Mouse (Mus musculus) intestine, postnatal 0 days (tissue): ENCODE measurements around the gene Nkx2-5. TPM values are rescaled to one million over a fixed set of nuclear protein-coding genes. Genes with fewer than 3 reads are reported as not detected.

Source experiments
- ATAC-seq: fragments of 200-750 bp; cut with Nextera tagmentation; 2 replicates; pipeline ENCODE4 v1.8.0; 2017; ENCODE audit warnings: mild to moderate bottlenecking, moderate TSS enrichment, moderate library complexity
- H3K27ac ChIP-seq: fragments of 300-500 bp; sonication (generic); 2 replicates; pipeline ENCODE4 v1.5.1; 2014; ENCODE audit warnings: mild to moderate bottlenecking, low read depth, low read length, moderate library complexity
- H3K27me3 ChIP-seq: fragments of 300-500 bp; sonication (generic); replicated peaks from 2 replicates; pipeline ENCODE4 v1.6.1; 2014; ENCODE audit warnings: low read length, mixed read lengths; ENCODE audit not compliant: control insufficient read depth, insufficient read depth
- H3K36me3 ChIP-seq: fragments of 300-500 bp; sonication (generic); 2 replicates; pipeline ENCODE4 v1.6.1; 2014; ENCODE audit warnings: mild to moderate bottlenecking, moderate library complexity; ENCODE audit not compliant: control insufficient read depth, insufficient read depth
- H3K4me1 ChIP-seq: fragments of 300-500 bp; sonication (generic); replicated peaks from 2 replicates; pipeline ENCODE4 v1.6.1; 2014; ENCODE audit warnings: antibody characterized with exemption, low read length, mixed read lengths; ENCODE audit not compliant: control insufficient read depth, insufficient read depth
- H3K4me2 ChIP-seq: fragments of 300-500 bp; sonication (generic); replicated peaks from 2 replicates; pipeline ENCODE4 v1.6.1; 2014; ENCODE audit warnings: low read depth, mild to moderate bottlenecking, moderate library complexity
- H3K4me3 ChIP-seq: fragments of 300-500 bp; sonication (generic); 2 replicates; pipeline ENCODE4 v1.5.1; 2014; ENCODE audit warnings: low read depth, low read length
- H3K9ac ChIP-seq: fragments of 300-500 bp; sonication (generic); 2 replicates; pipeline ENCODE4 v1.6.1; 2014; ENCODE audit warnings: mild to moderate bottlenecking, low read depth, low read length
- H3K9me3 ChIP-seq: fragments of 300-500 bp; sonication (generic); 2 replicates; pipeline ENCODE4 v1.6.1; 2016; ENCODE audit warnings: mixed run types; ENCODE audit not compliant: control insufficient read depth
- CTCF ChIP-seq: sonication (generic); IDR thresholded peaks from 2 replicates; pipeline ENCODE4 v1.5.1; 2016; ENCODE audit warnings: low read depth, mild to moderate bottlenecking, control low read depth, antibody characterized with exemption, moderate library complexity
- WGBS: fragments of 180-500 bp; shearing (Covaris S2); extraction: QIAGEN DNeasy Blood & Tissue Kit; methylation state at CpG from one replicate; pipeline ENCODE4 v1.1.7; 2014; 5-methylcytosine and 5-hydroxymethylcytosine counted together
- polyA plus RNA-seq: library from polyadenylated mRNA; unstranded; fragments of >200 nt; fragmentation: Nextera tagmentation; extraction: Ambion mirVana; gene quantifications from 2 replicates; pipeline ENCODE4 v1.2.1, GENCODE M21; 2015

Nkx2-5 gene
- polyA plus RNA-seq, 1 experiment from 2014 or later, result 0.08 TPM

DNA sequence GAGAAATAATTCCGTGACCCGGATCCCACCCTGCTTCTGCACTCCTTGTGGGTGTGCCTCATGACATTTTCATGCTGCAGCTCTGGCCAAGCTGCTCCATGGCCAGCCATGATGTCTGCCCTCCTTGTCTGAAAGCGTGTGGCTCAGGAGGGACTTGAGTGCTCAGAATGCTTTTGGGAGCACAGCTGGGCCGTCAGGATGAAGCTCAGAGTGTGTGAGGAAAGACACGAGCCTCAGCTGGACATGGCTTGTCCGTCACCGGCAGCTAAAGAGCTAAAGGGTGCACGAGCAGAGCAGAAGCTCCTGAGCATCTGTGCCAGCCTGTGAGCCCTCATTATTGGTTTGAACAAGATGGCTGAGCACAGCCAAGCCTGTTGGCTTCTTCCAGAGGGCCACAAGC, 28.7 kb upstream of the Nkx2-5 start:
- Histone ChIP-seq H3K4me2 (no peak overlapping the region), H3K9me3 (no peaks in the 10 kb centered on the region), H3K4me1 (no peaks in the 10 kb centered on the region), H3K27me3 (no peaks in the 10 kb centered on the region), H3K9ac (no peak overlapping the region), H3K36me3 (no peaks in the 10 kb centered on the region), H3K4me3 (no peak overlapping the region), H3K27ac (no peak overlapping the region)
- no peak for TF ChIP-seq CTCF
- WGBS, result 78% methylated on average over 8 of the region's 8 CpGs
- ATAC-seq, result no peak

DNA sequence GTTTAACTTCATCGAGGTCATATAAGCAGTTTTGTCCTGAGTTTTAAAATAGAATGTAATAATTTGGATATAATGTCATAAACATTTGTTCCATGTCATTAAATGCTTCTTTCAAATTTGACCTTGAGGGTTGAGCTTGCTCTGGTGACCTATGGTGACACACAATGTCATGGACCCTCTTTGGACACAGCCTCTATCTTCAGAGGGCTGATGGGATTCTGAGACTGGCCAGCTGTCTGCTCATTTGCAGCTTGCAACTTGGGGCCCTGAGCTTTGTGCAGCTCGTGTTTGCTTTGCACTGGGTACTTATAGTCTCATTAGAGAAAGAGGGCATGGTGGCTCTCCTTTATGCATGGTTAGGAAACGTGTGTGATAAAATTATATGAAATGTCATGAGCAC, 28.1 kb upstream of the Nkx2-5 start:
- no peak overlapping the region for H3K4me2 ChIP-seq
- H3K9ac ChIP-seq, result no peak overlapping the region
- no peaks in the 10 kb centered on the region for H3K4me1 ChIP-seq
- no peak for TF ChIP-seq CTCF
- no peak for ATAC-seq
- no peak overlapping the region for H3K4me3 ChIP-seq
- H3K27me3 ChIP-seq, result no peaks in the 10 kb centered on the region
- H3K27ac ChIP-seq, result no peak overlapping the region
- no peaks in the 10 kb centered on the region for H3K9me3 ChIP-seq
- WGBS, result 62% methylated on average over 3 of the region's 3 CpGs
- no peaks in the 10 kb centered on the region for H3K36me3 ChIP-seq

DNA sequence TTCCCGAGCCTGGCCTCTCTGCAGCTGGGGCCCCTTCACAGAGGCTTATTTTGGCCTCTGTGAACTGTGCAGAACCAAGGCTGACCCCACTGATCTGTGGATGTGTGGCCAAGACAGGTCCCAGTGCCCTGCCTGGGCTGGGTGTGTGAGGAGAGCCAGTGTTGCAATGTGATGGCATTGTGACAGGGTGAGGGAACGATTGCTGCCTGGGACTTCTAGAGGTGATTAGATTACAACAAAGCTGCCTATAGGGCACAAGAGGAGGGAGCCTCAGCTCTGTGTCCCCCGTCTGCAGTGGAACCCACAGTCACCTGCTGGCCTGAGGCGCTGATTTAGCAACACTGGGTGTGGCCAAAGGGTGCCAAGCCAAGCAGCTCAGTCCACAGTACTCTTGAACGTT, 23.9 kb upstream of the Nkx2-5 start:
- Histone ChIP-seq H3K4me2 (no peak overlapping the region), H3K9me3 (no peaks in the 10 kb centered on the region), H3K27ac (no peak overlapping the region), H3K27me3 (no peaks in the 10 kb centered on the region), H3K4me1 (no peaks in the 10 kb centered on the region), H3K4me3 (no peak overlapping the region), H3K36me3 (no peaks in the 10 kb centered on the region), H3K9ac (no peak overlapping the region)
- WGBS, result 21% methylated on average over 5 of the region's 5 CpGs
- TF ChIP-seq CTCF, result no peak
- peak; percentile 70 for ATAC-seq

DNA sequence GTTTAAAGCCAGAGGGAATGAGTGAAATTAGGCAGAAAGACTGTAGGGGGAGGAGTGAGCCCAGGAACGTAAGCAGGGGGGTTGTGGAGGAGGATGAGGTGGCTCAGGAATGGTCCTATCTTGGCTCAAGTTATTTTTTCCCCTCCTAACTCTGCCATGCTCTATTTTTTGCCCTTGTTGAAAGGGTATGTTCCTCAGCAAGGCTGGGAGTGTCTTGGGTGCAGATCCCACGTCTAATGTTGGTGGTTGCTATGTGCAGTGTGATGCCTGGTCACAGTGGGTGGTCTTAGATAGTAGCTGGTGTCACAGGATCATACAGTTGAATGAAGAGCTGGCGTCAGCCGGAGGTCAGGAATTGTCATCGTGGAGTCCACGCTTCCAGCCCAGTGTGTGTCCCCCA, 20.3 kb upstream of the Nkx2-5 start:
- 64% methylated on average over 6 of the region's 6 CpGs for WGBS
- no peak overlapping the region for H3K4me2 ChIP-seq
- no peak for TF ChIP-seq CTCF
- H3K4me1 ChIP-seq, result no peaks in the 10 kb centered on the region
- no peak overlapping the region for H3K9ac ChIP-seq
- no peak overlapping the region for H3K27ac ChIP-seq
- no peak overlapping the region for H3K4me3 ChIP-seq
- ATAC-seq, result no peak
- H3K36me3 ChIP-seq, result no peaks in the 10 kb centered on the region
- H3K27me3 ChIP-seq, result peaks cover 12% of the 10 kb centered on the region
- no peaks in the 10 kb centered on the region for H3K9me3 ChIP-seq

DNA sequence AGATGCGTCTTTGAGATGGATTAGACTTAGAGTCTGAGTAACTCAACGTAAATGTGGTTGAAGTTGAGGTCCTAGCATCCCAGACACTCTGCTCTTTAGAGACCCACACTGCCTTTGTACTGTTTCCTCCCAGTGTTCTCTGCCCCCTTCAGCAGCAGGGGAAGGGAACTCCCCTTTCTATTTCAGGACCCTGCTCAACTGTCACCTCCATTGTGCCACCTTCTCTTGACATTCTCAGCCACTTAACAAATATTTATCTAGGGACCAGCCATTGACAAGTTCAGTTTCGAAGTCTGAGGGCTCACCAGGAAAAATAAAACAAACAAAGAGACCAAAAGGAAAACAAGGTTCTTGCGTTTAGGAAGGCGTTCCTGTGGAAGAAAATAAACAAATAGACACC, 19.5 kb upstream of the Nkx2-5 start:
- no peak overlapping the region for H3K4me3 ChIP-seq
- no peak overlapping the region for H3K27ac ChIP-seq
- no peak overlapping the region for H3K4me2 ChIP-seq
- H3K9me3 ChIP-seq, result no peaks in the 10 kb centered on the region
- no peak for ATAC-seq
- no peak overlapping the region for H3K9ac ChIP-seq
- 29% methylated on average over 5 of the region's 5 CpGs for WGBS
- no peaks in the 10 kb centered on the region for H3K4me1 ChIP-seq
- peaks cover 20% of the 10 kb centered on the region for H3K27me3 ChIP-seq
- no peak for TF ChIP-seq CTCF
- no peaks in the 10 kb centered on the region for H3K36me3 ChIP-seq

DNA sequence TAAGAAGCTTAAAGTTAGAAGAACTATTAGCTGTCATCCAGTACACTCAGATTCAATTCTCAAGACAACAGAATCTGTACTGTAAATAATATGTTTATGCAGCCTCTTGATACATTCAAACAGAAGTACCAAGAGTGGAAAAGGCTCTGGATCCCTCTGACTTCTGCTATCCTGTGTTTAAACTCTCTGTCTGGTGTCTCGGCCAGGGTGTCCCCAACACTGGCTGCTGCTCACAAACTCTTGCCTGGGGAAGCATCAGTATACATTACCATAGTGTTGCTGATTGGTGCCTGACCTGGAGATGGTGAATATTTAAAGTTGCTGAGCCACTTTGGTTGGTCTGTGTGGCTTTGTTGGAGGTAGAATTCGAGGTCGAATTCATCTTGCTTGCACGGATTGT, 17.0 kb upstream of the Nkx2-5 start:
- Histone ChIP-seq H3K9ac (no peak overlapping the region), H3K4me1 (no peaks in the 10 kb centered on the region), H3K27me3 (peaks cover 40% of the 10 kb centered on the region), H3K9me3 (no peaks in the 10 kb centered on the region), H3K4me3 (no peak overlapping the region), H3K36me3 (no peaks in the 10 kb centered on the region), H3K4me2 (no peak overlapping the region), H3K27ac (no peak overlapping the region)
- no peak for ATAC-seq
- 51% methylated on average over 4 of the region's 4 CpGs for WGBS
- TF ChIP-seq CTCF, result no peak

DNA sequence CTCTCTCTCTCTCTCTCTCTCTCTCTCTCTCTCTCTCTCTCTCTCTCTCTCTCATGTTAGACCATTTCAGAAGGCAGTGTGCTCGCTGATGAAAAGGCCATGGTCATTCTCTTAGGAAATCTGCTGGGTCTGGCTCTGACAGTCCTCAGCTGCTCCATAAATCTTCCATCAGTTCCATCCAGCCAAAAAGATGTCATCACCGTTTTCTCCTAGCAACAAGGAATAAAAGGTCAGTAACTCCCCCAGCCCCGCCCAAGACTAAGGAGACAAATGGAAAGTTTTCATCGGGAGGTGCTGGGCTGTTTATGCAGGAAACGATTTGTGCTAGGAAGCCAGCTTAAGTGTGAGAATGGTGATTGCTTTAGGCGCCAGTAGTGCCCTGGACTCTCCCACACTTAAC, 16.6 kb upstream of the Nkx2-5 start:
- H3K36me3 ChIP-seq, result no peaks in the 10 kb centered on the region
- peaks cover 44% of the 10 kb centered on the region for H3K27me3 ChIP-seq
- H3K9me3 ChIP-seq, result no peaks in the 10 kb centered on the region
- no peak overlapping the region for H3K4me2 ChIP-seq
- no peak overlapping the region for H3K27ac ChIP-seq
- no peak overlapping the region for H3K9ac ChIP-seq
- no peak for TF ChIP-seq CTCF
- H3K4me1 ChIP-seq, result no peaks in the 10 kb centered on the region
- 10% methylated on average over 6 of the region's 6 CpGs for WGBS
- ATAC-seq, result no peak
- no peak overlapping the region for H3K4me3 ChIP-seq
